Mouse (Mus musculus) C2C12 (cell line): Measurements from ENCODE around the gene Col11a2. TPM values are rescaled to one million over a fixed set of nuclear protein-coding genes. Genes with fewer than 3 reads are reported as not detected.

ENCODE experiments used
- H3K27me3 ChIP-seq: one replicate; pipeline ENCODE4 v1.6.1; 2011; ENCODE audit not compliant: control insufficient read depth, insufficient read depth, insufficient read length
- H3K36me3 ChIP-seq: one replicate; pipeline ENCODE4 v1.6.1; 2011; ENCODE audit not compliant: control insufficient read depth, insufficient read depth
- H3K4me3 ChIP-seq: one replicate; pipeline ENCODE4 v1.5.1; 2011; ENCODE audit warnings: mild to moderate bottlenecking, control low read depth; ENCODE audit not compliant: poor library complexity, insufficient read depth, severe bottlenecking
- H3K79me2 ChIP-seq: one replicate; pipeline ENCODE4 v1.6.1; 2011; ENCODE audit not compliant: control insufficient read depth, insufficient read depth
- H3K79me3 ChIP-seq: one replicate; pipeline ENCODE4 v1.6.1; 2011; ENCODE audit warnings: low read depth, control low read depth
- H3ac ChIP-seq: one replicate; pipeline ENCODE3; 2011; ENCODE audit warnings: low read depth; ENCODE audit not compliant: control insufficient read depth, insufficient read length
- CEBPB ChIP-seq: IDR thresholded peaks from one replicate; pipeline ENCODE4 v1.6.1; 2011; ENCODE audit warnings: low read depth, mild to moderate bottlenecking, control low read depth, moderate library complexity
- CTCF ChIP-seq: IDR thresholded peaks from one replicate; pipeline ENCODE4 v1.5.1; 2011; ENCODE audit not compliant: control insufficient read depth, insufficient read depth, insufficient read length
- FOSL1 ChIP-seq: IDR thresholded peaks from one replicate; pipeline ENCODE4 v1.8.0; 2011; ENCODE audit warnings: mild to moderate bottlenecking, low read length; ENCODE audit not compliant: poor library complexity, insufficient read depth, severe bottlenecking
- MAX ChIP-seq: IDR thresholded peaks from one replicate; pipeline ENCODE4 v1.6.1; 2011; ENCODE audit warnings: mild to moderate bottlenecking, control low read depth
- MYOD1 ChIP-seq: IDR thresholded peaks from one replicate; pipeline ENCODE4 v1.6.1; 2011; ENCODE audit warnings: low read depth; ENCODE audit not compliant: control insufficient read depth, insufficient read length
- MYOG ChIP-seq: IDR thresholded peaks from one replicate; pipeline ENCODE4 v1.6.1; 2011; ENCODE audit not compliant: control insufficient read depth, insufficient read length; ENCODE audit errors: extremely low read depth
- USF1 ChIP-seq: IDR thresholded peaks from one replicate; pipeline ENCODE4 v1.6.1; 2011; ENCODE audit warnings: low read depth, mild to moderate bottlenecking, control low read depth, moderate library complexity
- polyA plus RNA-seq: library from polyadenylated mRNA; unstranded; fragments of >200 nt; fragmentation: generic; extraction: Trizol; gene quantifications from one replicate; pipeline ENCODE4 v1.2.1, GENCODE M21; 2012; ENCODE audit warnings: missing spikeins

Col11a2 gene
- polyA plus RNA-seq, 1 experiment, result 0.77 TPM

DNA sequence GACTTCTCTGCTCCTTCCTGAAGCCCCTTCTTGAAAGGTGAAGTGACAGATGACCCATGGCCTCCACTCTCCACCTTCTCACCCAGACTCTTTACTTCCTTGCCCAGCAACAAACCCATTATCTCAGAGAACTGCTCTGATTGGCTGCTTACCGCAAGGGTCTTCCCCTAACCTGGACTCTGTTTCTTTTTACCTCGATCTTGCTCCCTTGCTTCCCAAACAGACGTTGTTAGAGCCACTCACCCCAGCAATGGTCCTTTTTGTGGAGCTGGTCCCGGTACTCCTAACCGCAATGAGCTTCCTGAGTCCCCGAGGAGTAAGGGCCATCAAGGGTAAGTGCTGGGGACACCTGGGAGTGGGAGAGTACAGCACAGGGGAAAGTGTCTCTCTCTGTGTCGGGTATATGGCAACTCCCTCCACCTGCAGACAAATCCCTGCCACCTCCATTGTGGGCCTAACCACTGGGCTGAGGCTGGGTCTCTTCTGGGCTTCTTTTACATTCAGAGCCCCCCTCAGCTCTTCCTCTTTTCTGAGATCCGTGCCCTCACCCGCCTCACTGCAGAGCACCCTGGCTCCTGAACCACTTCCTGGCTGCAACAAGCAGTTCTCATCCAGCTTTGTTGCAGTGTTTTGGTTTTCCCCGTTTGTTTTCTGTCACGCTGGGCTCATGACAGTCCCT is 53.1 kb downstream of the Col11a2 start, which contains the start of gene H2-Oa:
H2-Oa (plus strand) TSS at position 144 of the 679 bp plus-strand sequence.
- TF ChIP-seq MAX, result no peak
- TF ChIP-seq FOSL1, result no peak
- no peak for TF ChIP-seq MYOD1
- TF ChIP-seq CTCF, result no peak
- TF ChIP-seq CEBPB, result no peak
- TF ChIP-seq MYOG, result no peak
- no peak for TF ChIP-seq USF1
- H3K27me3 ChIP-seq, result peaks cover 5% of the 10 kb centered on the region

DNA sequence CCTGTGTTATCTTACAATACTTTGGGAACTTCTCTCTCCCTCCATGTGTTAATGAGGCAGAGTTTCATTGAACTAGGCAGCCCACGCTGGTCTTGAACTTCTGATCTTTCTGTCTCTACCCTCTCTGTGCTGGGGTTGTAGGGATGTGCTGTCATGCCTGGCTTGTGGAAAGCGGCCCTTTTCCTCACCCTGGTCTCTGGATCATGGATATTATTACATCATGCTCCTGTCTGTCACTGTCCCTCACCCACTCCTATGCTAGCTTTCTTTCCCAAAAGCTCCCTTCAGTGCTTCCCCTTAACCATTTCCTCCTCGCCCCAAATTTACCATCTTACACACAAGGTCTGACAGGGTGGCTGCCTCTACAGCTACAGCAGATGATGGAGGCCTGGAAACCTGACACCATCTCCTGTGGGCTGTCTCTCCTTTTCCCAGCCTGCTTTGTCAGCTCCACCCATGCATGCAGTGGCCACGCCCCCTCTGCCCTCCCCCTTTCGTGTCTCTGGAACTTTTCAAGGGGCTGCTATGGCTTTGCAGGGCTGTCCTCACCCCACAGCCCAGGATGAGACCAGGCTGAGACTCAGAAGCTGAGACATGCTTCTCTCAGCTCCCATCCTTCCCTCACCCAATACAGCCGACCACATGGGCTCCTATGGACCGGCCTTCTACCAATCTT is 54.1 kb downstream of the Col11a2 start:
- H3ac ChIP-seq, result no peak overlapping the region
- no peak overlapping the region for H3K4me3 ChIP-seq
- H3K36me3 ChIP-seq, result no peaks in the 10 kb centered on the region
- peaks cover 5% of the 10 kb centered on the region for H3K27me3 ChIP-seq
- no peaks in the 10 kb centered on the region for H3K79me3 ChIP-seq
- no peaks in the 10 kb centered on the region for H3K79me2 ChIP-seq
- TF ChIP-seq MYOD1 (no peak), MAX (no peak), CTCF (no peak), USF1 (no peak), CEBPB (no peak), MYOG (no peak)

More for the DNA sequence above, 53.1 kb downstream of the Col11a2 start, which contains the start of gene H2-Oa:
- no peak within 1 kb of the TSS for H3ac ChIP-seq
- H3K79me3 ChIP-seq, result no peaks in the 10 kb centered on the region
- no peak within 1 kb of the TSS for H3K4me3 ChIP-seq
- no peaks in the 10 kb centered on the region for H3K36me3 ChIP-seq
- H3K79me2 ChIP-seq, result no peaks in the 10 kb centered on the region

DNA sequence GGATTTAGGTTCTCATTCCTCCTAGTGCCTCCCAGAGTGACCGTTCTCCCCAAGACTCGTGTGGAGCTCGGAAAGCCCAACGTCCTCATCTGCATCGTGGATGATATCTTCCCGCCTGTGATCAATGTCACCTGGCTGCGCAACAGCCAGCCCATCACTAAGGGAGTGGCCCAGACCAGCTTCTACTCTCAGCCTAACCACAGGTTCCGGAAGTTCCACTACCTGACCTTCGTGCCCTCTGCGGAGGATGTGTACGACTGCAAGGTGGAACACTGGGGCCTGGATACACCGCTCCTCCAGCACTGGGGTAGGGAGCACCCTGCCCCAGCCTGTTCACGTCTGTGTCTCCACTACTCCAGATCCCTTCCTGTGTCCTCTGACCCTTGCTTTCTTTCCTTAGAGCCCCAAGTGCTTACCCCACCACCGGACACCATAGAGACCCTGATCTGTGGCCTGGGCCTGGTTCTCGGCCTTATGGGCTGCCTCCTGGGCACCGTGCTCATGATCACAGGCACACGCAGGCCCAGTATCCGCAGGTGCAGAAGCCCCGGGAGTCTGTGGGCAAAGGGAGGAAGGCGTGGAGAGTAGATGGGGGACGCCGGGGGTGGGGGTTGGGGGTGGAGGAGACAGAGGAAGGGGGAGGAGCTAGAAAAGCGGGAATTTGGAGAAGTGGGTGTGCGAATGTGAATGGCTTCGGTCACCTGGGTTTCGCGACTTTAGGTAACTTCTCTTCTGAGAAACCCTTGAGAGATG is 55.2 kb downstream of the Col11a2 start:
- H3K36me3 ChIP-seq, result no peaks in the 10 kb centered on the region
- no peaks in the 10 kb centered on the region for H3K79me3 ChIP-seq
- no peaks in the 10 kb centered on the region for H3K79me2 ChIP-seq
- TF ChIP-seq USF1 (no peak), MYOD1 (no peak)
- H3K4me3 ChIP-seq, result no peak overlapping the region
- peaks cover 10% of the 10 kb centered on the region for H3K27me3 ChIP-seq
- H3ac ChIP-seq, result no peak overlapping the region

DNA sequence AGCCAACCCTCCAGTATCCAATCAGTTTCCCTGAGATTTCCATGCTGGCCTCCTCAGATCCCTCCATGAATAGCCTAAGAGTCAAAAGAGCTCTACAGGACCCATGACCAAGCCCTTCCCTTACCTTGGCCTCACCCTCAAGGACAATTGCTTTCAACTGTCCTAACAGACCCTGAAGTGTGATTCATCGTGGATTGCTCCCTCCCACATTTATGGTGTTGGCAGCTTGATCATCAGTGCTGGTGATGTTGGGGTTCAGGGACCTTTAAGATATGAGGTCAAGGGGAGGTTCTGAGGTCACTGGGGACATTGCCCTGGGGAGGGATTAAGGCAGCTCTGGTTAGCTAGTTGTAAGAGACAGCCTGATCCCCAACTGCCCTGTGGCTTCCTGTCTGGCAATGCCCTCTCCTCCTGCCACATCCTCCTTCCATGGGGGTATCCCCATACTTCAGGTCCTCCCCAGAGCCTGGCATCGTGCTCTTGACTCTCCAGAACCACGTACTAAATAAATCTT is 57.3 kb downstream of the Col11a2 start:
- Histone ChIP-seq H3K79me2 (no peaks in the 10 kb centered on the region), H3K4me3 (no peak overlapping the region), H3K27me3 (peaks cover 9% of the 10 kb centered on the region), H3ac (no peak overlapping the region), H3K79me3 (no peaks in the 10 kb centered on the region), H3K36me3 (no peaks in the 10 kb centered on the region)
- TF ChIP-seq MYOD1, result no peak
- no peak for TF ChIP-seq CEBPB

DNA sequence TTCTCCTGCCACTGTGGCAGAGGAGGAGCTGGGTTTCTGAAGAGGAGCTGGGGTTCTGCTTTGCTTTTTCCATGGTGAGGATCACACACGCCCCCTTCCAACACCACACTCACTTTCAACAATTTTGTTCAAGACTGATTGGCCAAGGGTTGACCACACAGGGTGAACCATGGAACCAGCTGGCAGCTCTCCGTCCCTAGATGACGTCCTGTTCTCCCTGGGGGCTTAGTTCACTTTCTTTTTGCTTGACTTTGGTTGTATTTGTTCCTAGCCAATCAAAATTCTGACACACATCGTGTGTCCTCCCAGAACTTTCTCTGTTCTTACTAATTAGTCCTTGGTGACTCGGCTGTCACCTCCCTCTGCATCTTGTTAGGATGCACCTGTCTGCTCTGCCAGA is 58.0 kb downstream of the Col11a2 start:
- Histone ChIP-seq H3K36me3 (no peaks in the 10 kb centered on the region), H3K4me3 (no peak overlapping the region), H3K79me2 (no peaks in the 10 kb centered on the region), H3ac (no peak overlapping the region), H3K27me3 (peaks cover 9% of the 10 kb centered on the region), H3K79me3 (no peaks in the 10 kb centered on the region)
- TF ChIP-seq CEBPB, result no peak
- no peak for TF ChIP-seq FOSL1
- no peak for TF ChIP-seq CTCF
- TF ChIP-seq MYOD1, result no peak
- no peak for TF ChIP-seq USF1
- no peak for TF ChIP-seq MAX
- no peak for TF ChIP-seq MYOG
